Mouse (Mus musculus) embryonic facial prominence, embryonic 10.5 days (tissue): Measurements from ENCODE around the gene Pgs1. TPM values are rescaled to one million over a fixed set of nuclear protein-coding genes. Genes with fewer than 3 reads are reported as not detected.

ENCODE experiments used
- DNase-seq: peaks from one replicate; pipeline ENCODE4 v3.0.0-alpha.2; 2017; ENCODE audit warnings: low spot score
- H3K27ac ChIP-seq: fragments of 300-500 bp; sonication (generic); replicated peaks from 2 replicates; pipeline ENCODE4 v1.5.1; 2016; ENCODE audit warnings: mild to moderate bottlenecking
- H3K27me3 ChIP-seq: fragments of 300-500 bp; sonication (generic); replicated peaks from 2 replicates; pipeline ENCODE4 v1.6.1; 2016; ENCODE audit warnings: low read depth, mild to moderate bottlenecking; ENCODE audit not compliant: poor library complexity, severe bottlenecking
- H3K36me3 ChIP-seq: fragments of 300-500 bp; sonication (generic); replicated peaks from 2 replicates; pipeline ENCODE4 v1.6.1; 2016; ENCODE audit warnings: mild to moderate bottlenecking, moderate library complexity
- H3K4me1 ChIP-seq: fragments of 300-500 bp; sonication (generic); 2 replicates; pipeline ENCODE4 v1.6.1; 2016
- H3K4me3 ChIP-seq: fragments of 300-500 bp; sonication (generic); 2 replicates; pipeline ENCODE4 v1.5.1; 2016; ENCODE audit warnings: mild to moderate bottlenecking, moderate library complexity
- H3K9me3 ChIP-seq: fragments of 300-500 bp; sonication (generic); 2 replicates; pipeline ENCODE4 v1.6.1; 2016; ENCODE audit warnings: mild to moderate bottlenecking
- WGBS: fragments of 180-500 bp; shearing (Covaris S2); methylation state at CpG from one replicate; pipeline ENCODE4 v1.1.7; 2016; 5-methylcytosine and 5-hydroxymethylcytosine counted together
- polyA plus RNA-seq: library from polyadenylated mRNA; unstranded; fragments of >200 nt; fragmentation: Nextera tagmentation; extraction: Ambion mirVana; gene quantifications from 2 replicates; pipeline ENCODE4 v1.2.1, GENCODE M21; 2016

Pgs1 gene
- polyA plus RNA-seq, result 43.5 and 44.6 TPM in 2 replicates

- Histone ChIP-seq H3K27ac (peak within 1 kb of the TSS; percentile 87), H3K9me3 (no peaks in the 10 kb centered on the region), H3K4me3 (peak within 1 kb of the TSS; percentile 100), H3K27me3 (no peaks in the 10 kb centered on the region), H3K36me3 (no peaks in the 10 kb centered on the region), H3K4me1 (peaks cover 46% of the 10 kb centered on the region)
- 7% methylated on average over 51 of the region's 51 CpGs for WGBS
- DNase-seq, result peak; percentile 94
Measured at GRCm38 (mm10) chr11:117986126-117987031, at the start of gene Pgs1. Gene Pgs1 (plus strand): TSS chr11:117986292.

GRCm38 (mm10) chr11:117939004-117939730 is 46.9 kb upstream of the Pgs1 start:
- no peak for DNase-seq
- Histone ChIP-seq H3K27me3 (peaks cover 35% of the 10 kb centered on the region), H3K9me3 (no peaks in the 10 kb centered on the region), H3K36me3 (no peaks in the 10 kb centered on the region), H3K4me3 (peak overlapping the region; percentile 21; the same call in 1 of the 2 replicates), H3K27ac (peak overlapping the region; percentile 80), H3K4me1 (peaks cover 76% of the 10 kb centered on the region)
- WGBS, result 32% methylated on average over 4 of the region's 4 CpGs

- WGBS, result 2% methylated on average over 7 of the region's 7 CpGs
Measured at GRCm38 (mm10) chr11:117939741-117940285, 46.3 kb upstream of the Pgs1 start.

GRCm38 (mm10) chr11:117940881-117941280 is 45.2 kb upstream of the Pgs1 start:
- no peaks in the 10 kb centered on the region for H3K36me3 ChIP-seq
- H3K27me3 ChIP-seq, result peaks cover 20% of the 10 kb centered on the region; the same call in 1 of the 2 replicates
- DNase-seq, result no peak
- peaks cover 67% of the 10 kb centered on the region for H3K4me1 ChIP-seq
- no peaks in the 10 kb centered on the region for H3K9me3 ChIP-seq
- no peak overlapping the region for H3K4me3 ChIP-seq
- WGBS, result 93% methylated on average over 6 of the region's 6 CpGs
- peak overlapping the region; percentile 80 for H3K27ac ChIP-seq

More at GRCm38 (mm10) chr11:117939741-117940285, 46.3 kb upstream of the Pgs1 start:
- H3K27me3 ChIP-seq, result peaks cover 29% of the 10 kb centered on the region
- peaks cover 70% of the 10 kb centered on the region for H3K4me1 ChIP-seq
- H3K27ac ChIP-seq, result peak overlapping the region; percentile 80
- H3K36me3 ChIP-seq, result no peaks in the 10 kb centered on the region
- H3K9me3 ChIP-seq, result no peaks in the 10 kb centered on the region
- peak; percentile 87 for DNase-seq
- H3K4me3 ChIP-seq, result peak overlapping the region; percentile 21

GRCm38 (mm10) chr11:117941325-117941834 is 44.7 kb upstream of the Pgs1 start:
- H3K4me3 ChIP-seq, result no peak overlapping the region
- 86% methylated on average over 8 of the region's 8 CpGs for WGBS
- H3K4me1 ChIP-seq, result peaks cover 62% of the 10 kb centered on the region
- H3K27ac ChIP-seq, result peak overlapping the region; percentile 80
- DNase-seq, result no peak
- H3K27me3 ChIP-seq, result peaks cover 15% of the 10 kb centered on the region; the same call in 1 of the 2 replicates
- no peaks in the 10 kb centered on the region for H3K9me3 ChIP-seq
- no peaks in the 10 kb centered on the region for H3K36me3 ChIP-seq

- H3K27ac ChIP-seq, result peak overlapping the region; percentile 80
- H3K4me3 ChIP-seq, result no peak overlapping the region
- H3K27me3 ChIP-seq, result 0 out of 2 replicates have a peak, but pooled peaks cover 13% of the 10 kb centered on the region
- WGBS, result 20% methylated on average over 4 of the region's 4 CpGs
- H3K9me3 ChIP-seq, result no peaks in the 10 kb centered on the region
- DNase-seq, result no peak
- H3K4me1 ChIP-seq, result peaks cover 58% of the 10 kb centered on the region
- H3K36me3 ChIP-seq, result no peaks in the 10 kb centered on the region
Measured at GRCm38 (mm10) chr11:117941848-117942247, 44.2 kb upstream of the Pgs1 start.

GRCm38 (mm10) chr11:117946195-117946979 is 39.7 kb upstream of the Pgs1 start:
- DNase-seq, result no peak
- Histone ChIP-seq H3K27ac (no peak overlapping the region), H3K36me3 (no peaks in the 10 kb centered on the region), H3K4me3 (no peak overlapping the region), H3K4me1 (peaks cover 30% of the 10 kb centered on the region), H3K9me3 (no peaks in the 10 kb centered on the region), H3K27me3 (peaks cover 36% of the 10 kb centered on the region)
- 82% methylated on average over 11 of the region's 11 CpGs for WGBS

GRCm38 (mm10) chr11:117946996-117947419 is 39.1 kb upstream of the Pgs1 start:
- H3K36me3 ChIP-seq, result no peaks in the 10 kb centered on the region
- no peak for DNase-seq
- H3K9me3 ChIP-seq, result no peaks in the 10 kb centered on the region
- no peak overlapping the region for H3K27ac ChIP-seq
- H3K27me3 ChIP-seq, result peaks cover 42% of the 10 kb centered on the region
- no peak overlapping the region for H3K4me3 ChIP-seq
- peaks cover 30% of the 10 kb centered on the region for H3K4me1 ChIP-seq
- 75% methylated on average over 10 of the region's 10 CpGs for WGBS

GRCm38 (mm10) chr11:117949392-117950091 is 36.5 kb upstream of the Pgs1 start:
- 2% methylated on average over 49 of the region's 49 CpGs for WGBS
- H3K27me3 ChIP-seq, result peaks cover 44% of the 10 kb centered on the region
- H3K4me3 ChIP-seq, result peak overlapping the region; percentile 58

GRCm38 (mm10) chr11:117951391-117951790 is 34.7 kb upstream of the Pgs1 start:
- H3K9me3 ChIP-seq, result no peaks in the 10 kb centered on the region
- H3K4me3 ChIP-seq, result no peak overlapping the region
- 74% methylated on average over 6 of the region's 6 CpGs for WGBS
- H3K36me3 ChIP-seq, result no peaks in the 10 kb centered on the region
- peaks cover 46% of the 10 kb centered on the region for H3K27me3 ChIP-seq
- H3K4me1 ChIP-seq, result peaks cover 49% of the 10 kb centered on the region
- peak overlapping the region; percentile 40; the same call in 1 of the 2 replicates for H3K27ac ChIP-seq
- DNase-seq, result no peak

More at GRCm38 (mm10) chr11:117949392-117950091, 36.5 kb upstream of the Pgs1 start:
- H3K4me1 ChIP-seq, result peaks cover 43% of the 10 kb centered on the region
- peak overlapping the region; percentile 84 for H3K27ac ChIP-seq
- H3K9me3 ChIP-seq, result no peaks in the 10 kb centered on the region
- no peaks in the 10 kb centered on the region for H3K36me3 ChIP-seq
- peak; percentile 88 for DNase-seq
